Mouse (Mus musculus): ENCODE measurements around the gene Ppp4r1. TPM values are rescaled to one million over a fixed set of nuclear protein-coding genes. Genes with fewer than 3 reads are reported as not detected.

The Ppp4r1 gene
- 10 to 100 TPM; 40.8 to 48.8 TPM for total RNA-seq (2021)

GRCm38 (mm10) chr17:65782551-65783141 is at the start of gene Ppp4r1:
TSS of gene Ppp4r1 (plus strand) at chr17:65782573.
- intact Hi-C loops (cut with DNase I) = loop anchor here (2.0 kb wide), 2 partner anchors 70 to 170 kb away; partner anchors contain the start of gene Vapa
- peak; percentile 81 to 89 for DNase-seq

GRCm38 (mm10) chr17:65732666-65733065 is 49.7 kb upstream of the Ppp4r1 start:
- DNase-seq = peak in 1 of 2 experiments; percentile 24
- intact Hi-C loops (cut with DNase I) = no loop called here

DNA sequence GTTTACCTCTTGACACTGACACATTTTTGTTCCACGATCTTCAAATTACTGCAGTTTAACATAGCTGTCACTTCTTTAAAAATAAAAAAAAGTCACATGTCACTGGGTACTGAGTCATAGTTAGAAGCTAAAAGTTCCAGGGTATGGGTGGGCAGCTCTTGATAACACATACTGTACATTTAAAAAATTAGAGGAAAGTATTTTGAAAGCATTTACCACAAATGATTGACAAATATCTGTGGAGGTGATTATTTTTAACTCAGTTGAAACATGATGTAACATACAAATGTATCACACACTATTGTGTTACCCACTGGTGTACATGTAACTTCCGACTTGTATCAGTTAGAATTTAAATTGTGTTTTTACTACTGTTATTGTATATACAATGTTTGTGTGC is 47.3 kb upstream of the Ppp4r1 start:
- intact Hi-C loops (cut with DNase I) = no loop called here
- no peak for DNase-seq

- no peak for DNase-seq
Measured at GRCm38 (mm10) chr17:65737175-65737574, 45.2 kb upstream of the Ppp4r1 start.

DNA sequence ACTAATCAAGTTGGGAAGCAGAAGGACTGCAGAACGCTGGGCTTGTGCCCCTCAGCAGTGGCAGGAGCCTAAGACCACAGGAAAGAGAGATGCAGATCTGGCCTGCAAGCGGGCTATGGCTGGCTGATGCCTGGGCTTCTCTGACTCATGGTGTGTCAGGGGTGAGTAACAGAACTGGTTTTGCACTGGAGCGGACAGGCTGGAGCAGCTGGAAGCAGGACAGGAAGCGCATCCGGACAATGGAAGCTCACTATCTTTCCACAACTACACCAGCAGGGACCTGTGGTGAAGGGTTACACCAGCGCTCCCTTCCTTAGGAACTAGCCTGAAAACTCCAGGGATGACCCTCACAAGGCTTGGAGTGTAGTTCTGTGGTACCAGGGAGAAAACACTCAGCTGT is 44.8 kb upstream of the Ppp4r1 start:
- peak; percentile 31 to 47 for DNase-seq
- intact Hi-C loops (cut with DNase I) = loop anchor here (2.0 kb wide), 1 partner anchor 35 kb away; the partner anchor contains the start of gene Rab31

More at GRCm38 (mm10) chr17:65737175-65737574, 45.2 kb upstream of the Ppp4r1 start:
- intact Hi-C loops (cut with DNase I) = loop anchor here (2.0 kb wide), 1 partner anchor 36 kb away; the partner anchor contains the start of gene Rab31

DNA sequence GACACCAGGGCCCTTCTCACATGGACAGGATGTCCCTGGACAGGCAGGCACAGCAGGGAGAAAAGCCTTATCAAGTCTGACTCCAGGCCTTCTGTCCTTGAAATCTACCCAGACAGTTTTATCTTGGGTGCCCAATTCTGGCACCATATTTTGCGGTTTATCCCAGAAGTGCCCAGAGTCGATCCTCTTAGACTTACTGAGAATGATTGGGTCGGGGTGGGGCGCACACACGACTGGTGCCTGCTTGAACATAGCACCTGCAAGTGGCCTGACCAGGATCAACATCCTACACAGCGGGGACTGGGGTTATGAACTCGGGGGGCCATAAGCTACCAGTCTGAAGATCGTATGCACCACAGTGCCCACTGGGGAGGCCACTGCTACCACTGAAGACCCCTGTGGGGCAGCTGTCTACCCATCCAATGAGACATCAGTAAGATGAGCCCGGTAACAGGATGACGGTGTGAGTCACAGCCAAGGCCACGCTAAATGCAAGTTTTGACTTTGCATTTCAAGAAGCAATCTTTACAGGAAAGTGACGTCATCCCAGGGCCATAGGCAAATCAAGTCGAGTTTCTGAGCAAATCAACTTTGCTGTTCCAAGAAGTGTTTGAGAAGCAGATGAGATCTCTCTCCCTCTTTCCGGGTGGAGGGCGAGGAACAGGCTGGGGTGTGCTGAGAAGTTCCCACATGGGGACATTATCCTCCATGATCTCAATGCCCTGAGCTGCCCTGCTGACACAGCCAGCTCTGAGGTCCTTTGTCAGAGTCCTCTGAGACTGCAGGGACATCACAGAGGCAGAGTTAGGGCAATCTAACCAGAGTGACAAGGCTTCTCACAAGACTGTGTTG is 42.3 kb upstream of the Ppp4r1 start:
- no peak for DNase-seq
- intact Hi-C loops (cut with DNase I) = no loop called here

DNA sequence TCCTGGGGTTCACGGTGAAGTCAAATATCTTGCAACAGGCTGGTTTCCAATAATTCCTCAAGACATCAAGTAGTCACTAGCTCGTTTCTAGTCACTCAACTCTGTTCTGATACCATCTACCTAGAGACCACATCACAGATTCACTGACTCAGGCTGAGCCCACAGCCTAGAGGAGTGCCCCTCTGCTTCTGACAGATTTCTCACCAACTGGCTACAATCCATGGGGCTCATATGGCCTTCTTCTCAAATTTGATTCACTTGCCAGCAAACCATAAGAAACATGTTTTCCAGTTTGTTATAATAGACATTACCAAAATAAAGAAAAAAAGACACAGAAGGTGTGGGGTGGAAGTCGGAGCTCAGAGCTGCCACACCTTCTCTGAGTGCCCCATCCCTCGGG is 40.8 kb upstream of the Ppp4r1 start:
- intact Hi-C loops (cut with DNase I) = no loop called here
- DNase-seq = no peak

- no peak for DNase-seq
- intact Hi-C loops (cut with DNase I) = no loop called here
Measured at GRCm38 (mm10) chr17:65742245-65742905, 40.0 kb upstream of the Ppp4r1 start.

- intact Hi-C loops (cut with DNase I) = no loop called here
- no peak for DNase-seq
Measured at GRCm38 (mm10) chr17:65742969-65743368, 39.4 kb upstream of the Ppp4r1 start.

GRCm38 (mm10) chr17:65743664-65744330 is 38.6 kb upstream of the Ppp4r1 start:
- intact Hi-C loops (cut with DNase I) = no loop called here
- DNase-seq = no peak

DNA sequence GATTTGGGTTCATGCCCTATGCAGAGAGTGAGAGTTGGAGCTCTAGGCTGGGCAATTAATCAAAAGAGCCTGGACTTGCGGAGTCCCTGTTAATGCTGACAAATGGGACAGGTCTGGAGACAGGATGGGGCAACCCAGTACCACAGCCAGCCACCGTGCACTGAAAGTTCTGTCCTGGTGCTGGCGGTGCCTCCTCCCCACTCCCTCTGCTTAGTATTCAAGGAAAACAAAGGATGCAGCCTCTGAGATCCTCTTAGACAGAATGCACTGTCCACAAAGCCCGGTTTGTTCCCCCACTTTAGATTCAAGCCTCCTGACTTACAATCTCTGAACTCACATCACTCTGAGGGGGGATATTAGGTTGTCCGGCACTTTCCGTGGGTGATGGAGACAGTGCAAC is 36.1 kb upstream of the Ppp4r1 start:
- intact Hi-C loops (cut with DNase I) = no loop called here
- no peak for DNase-seq

DNA sequence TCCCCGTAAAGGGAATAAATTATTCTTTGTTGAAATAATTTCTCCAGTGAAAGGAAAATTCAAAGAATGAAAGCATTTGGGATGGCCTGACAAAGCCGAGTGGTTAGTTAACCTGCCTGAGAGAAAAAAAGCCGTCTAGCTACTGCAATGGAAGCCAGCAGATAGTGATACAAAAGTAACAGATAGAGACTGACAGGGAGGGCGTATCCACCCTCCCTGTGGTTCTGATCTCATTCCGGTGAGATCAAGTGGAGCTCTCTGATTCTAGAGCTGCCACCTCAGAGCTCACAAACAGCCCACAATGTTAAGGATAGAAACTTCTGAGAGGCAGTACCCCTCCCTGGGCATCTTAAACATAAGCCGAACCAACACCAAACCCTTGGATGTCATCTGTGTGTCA is 33.4 kb upstream of the Ppp4r1 start:
- no peak for DNase-seq
- intact Hi-C loops (cut with DNase I) = no loop called here

DNA sequence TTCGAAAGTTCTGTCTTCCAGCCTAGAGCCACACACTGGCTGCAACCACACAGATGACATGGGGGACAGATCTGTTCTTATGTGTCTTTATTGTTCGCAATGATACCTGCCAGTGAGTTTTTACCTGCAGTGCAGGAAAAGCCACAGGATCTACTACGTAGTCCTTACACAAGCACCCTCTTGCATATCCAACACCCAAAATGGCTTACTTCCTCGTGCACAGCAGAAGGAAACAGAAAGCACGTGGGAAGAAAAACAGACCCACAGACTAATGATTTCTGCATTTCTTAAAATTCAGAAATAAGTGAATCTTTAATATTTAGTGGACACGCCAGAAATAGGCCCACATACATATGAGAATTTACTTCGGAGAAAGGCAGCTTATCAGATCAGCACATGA is 32.6 kb upstream of the Ppp4r1 start:
- no peak for DNase-seq
- intact Hi-C loops (cut with DNase I) = no loop called here

- intact Hi-C loops (cut with DNase I) = no loop called here
- no peak for DNase-seq
Measured at GRCm38 (mm10) chr17:65750301-65750700, 32.1 kb upstream of the Ppp4r1 start.

- intact Hi-C loops (cut with DNase I) = no loop called here
- no peak for DNase-seq
Measured at GRCm38 (mm10) chr17:65753130-65753529, 29.2 kb upstream of the Ppp4r1 start.

- intact Hi-C loops (cut with DNase I) = no loop called here
- no peak for DNase-seq
Measured at GRCm38 (mm10) chr17:65755857-65756256, 26.5 kb upstream of the Ppp4r1 start.

DNA sequence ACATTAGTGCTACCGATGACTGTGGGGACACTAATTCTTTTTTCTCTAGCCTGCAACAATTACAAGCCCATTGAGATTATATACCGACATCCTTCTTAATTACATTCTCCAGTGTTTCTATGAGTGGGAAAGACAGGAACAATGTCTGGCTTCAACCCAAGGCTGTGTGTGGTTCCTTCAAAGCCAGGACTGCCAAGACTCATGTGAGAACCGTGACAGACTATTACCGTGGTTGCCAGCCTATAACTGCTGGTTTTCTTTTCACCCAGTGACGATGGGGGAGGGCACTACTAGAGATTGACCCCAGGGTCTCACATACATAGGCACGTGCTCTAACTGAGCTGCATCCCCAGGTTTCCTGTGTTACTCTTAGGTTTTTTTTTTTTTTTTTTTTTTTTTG is 25.2 kb upstream of the Ppp4r1 start:
- intact Hi-C loops (cut with DNase I) = no loop called here
- no peak for DNase-seq

DNA sequence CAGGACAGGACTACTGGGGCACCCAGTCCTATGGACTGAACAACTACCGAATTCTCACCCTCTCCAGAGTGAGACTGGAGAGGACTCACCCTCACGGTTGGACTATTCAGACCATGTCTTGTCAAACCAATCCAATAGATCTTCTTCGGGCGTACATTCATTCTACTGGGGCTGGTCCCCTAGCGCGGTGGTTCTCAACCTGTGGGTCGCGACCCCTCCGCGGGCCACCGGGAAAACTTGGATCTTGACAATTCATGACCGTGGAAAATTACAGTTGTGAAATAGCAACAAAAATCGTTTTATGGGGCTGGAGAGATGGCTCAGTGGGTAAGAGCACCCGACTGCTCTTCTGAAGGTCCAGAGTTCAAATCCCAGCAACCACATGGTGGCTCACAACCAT is 19.2 kb upstream of the Ppp4r1 start:
- intact Hi-C loops (cut with DNase I) = no loop called here
- no peak for DNase-seq

GRCm38 (mm10) chr17:65768486-65768885 is 13.9 kb upstream of the Ppp4r1 start:
- intact Hi-C loops (cut with DNase I) = no loop called here
- DNase-seq = peak in 1 of 2 experiments; percentile 37

- intact Hi-C loops (cut with DNase I) = loop anchor here (5.0 kb wide), 1 partner anchor 64 kb away; no protein-coding TSS in a partner anchor
- peak; percentile 32 to 55 for DNase-seq
Measured at GRCm38 (mm10) chr17:65770982-65771915, 11.1 kb upstream of the Ppp4r1 start.

Data from heart, postnatal 36 days (tissue).